ENCODE assay signal across 20 mouse cellular contexts in the genomic region with DNA sequence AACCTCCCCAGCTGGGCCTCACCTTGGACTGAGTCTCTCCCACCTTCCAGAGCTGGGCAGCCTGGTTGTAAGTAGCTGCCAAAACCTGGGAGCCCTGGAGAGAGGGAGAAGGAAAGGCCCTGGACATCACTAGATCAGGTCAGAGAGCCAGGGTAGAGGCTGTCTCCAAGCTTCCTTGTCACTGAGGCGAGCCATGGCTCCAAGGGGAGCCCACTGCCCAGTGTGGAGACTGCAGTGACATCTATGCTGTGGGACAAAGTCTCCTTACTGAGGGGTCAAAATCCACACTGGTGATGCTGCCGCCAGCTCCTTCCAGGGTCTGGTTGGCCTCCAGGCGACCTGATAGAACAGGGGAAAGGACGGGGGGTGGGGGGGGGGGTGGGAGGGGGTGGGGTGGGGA. TPM values are rescaled to one million over a fixed set of nuclear protein-coding genes. Genes with fewer than 3 reads are reported as not detected.
A peak's percentile ranks its signal among the peaks of the same experiment; 100 is the strongest.
DNase-seq lines count a peak whose midpoint lies in the region; ATAC-seq lines count a peak whose summit lies in the region.
"Had no signal": no experiment of that assay in that cellular context is flagged by ENCODE, and none has a peak within 500 bp of the region (broad histone marks: within the 10 kb centered on the region; RNA-seq: fewer than 3 reads in every experiment).

No protein-coding gene starts in this region.

- H3K36me3 ChIP-seq in liver, embryonic 11.5 days (ENCODE audit: control insufficient read depth, insufficient read depth, low read length): no peaks in the 10 kb centered on the region; the same call in 1 of the 2 replicates

- H3K27me3 ChIP-seq in liver, embryonic 11.5 days (replicated peaks; ENCODE audit: control insufficient read depth, insufficient read depth, low read length): peaks cover 2% of the 10 kb centered on the region; the same call in 1 of the 2 replicates

- H3K4me2 ChIP-seq in liver, embryonic 11.5 days: no peak overlapping the region
- H3K4me2 ChIP-seq: embryonic facial prominence, embryonic 13.5 days; embryonic facial prominence, embryonic 15.5 days; forebrain, embryonic 12.5 days had no signal

- no peak overlapping the region for H3K27ac ChIP-seq in liver, embryonic 11.5 days (ENCODE audit: low read depth, low read length)
- H3K27ac ChIP-seq: embryonic facial prominence, embryonic 13.5 days; embryonic facial prominence, embryonic 15.5 days; forebrain, embryonic 10.5 days had no signal

- H3K9ac ChIP-seq in liver, embryonic 11.5 days (ENCODE audit: low read depth, low read length): no peak overlapping the region
- H3K9ac ChIP-seq: embryonic facial prominence, embryonic 13.5 days; embryonic facial prominence, embryonic 15.5 days; forebrain, embryonic 12.5 days had no signal

- H3K4me3 ChIP-seq in liver, embryonic 11.5 days (ENCODE audit: low read depth, low read length): no peak overlapping the region
- H3K4me3 ChIP-seq: embryonic facial prominence, embryonic 13.5 days; embryonic facial prominence, embryonic 15.5 days; erythroblast, embryonic 14.5 days; forebrain, embryonic 10.5 days; forebrain, embryonic 12.5 days had no signal

- WGBS in liver, embryonic 11.5 days: 75% methylated on average over 4 of the region's 4 CpGs

- peaks cover 10% of the 10 kb centered on the region for H3K4me1 ChIP-seq in liver, embryonic 11.5 days (replicated peaks; ENCODE audit: control insufficient read depth, insufficient read depth, low read length)

- no peaks in the 10 kb centered on the region for H3K9me3 ChIP-seq in liver, embryonic 11.5 days (ENCODE audit: control insufficient read depth, low read length)
- H3K9me3 ChIP-seq: embryonic facial prominence, embryonic 13.5 days; embryonic facial prominence, embryonic 15.5 days; forebrain, embryonic 10.5 days; forebrain, embryonic 12.5 days had no signal

- DNase-seq in heart, adult 11 months: peak; percentile 71
- DNase-seq in heart, postnatal 4 days: no peak
- DNase-seq in liver, embryonic 11.5 days (ENCODE audit: low spot score): peak; percentile 28
- no peak for DNase-seq in liver
- DNase-seq: adrenal gland, adult 2 months; adrenal gland, postnatal 10 days; adrenal gland, postnatal 25 days; cerebellum, adult 11 months; cerebellum, adult 18-20 months; cerebellum, adult 9-10 months; cerebellum, postnatal 14 days; cerebellum, postnatal 36 days; embryo, embryonic 11 days had no signal

- ATAC-seq in liver, embryonic 11.5 days (replicated peaks; ENCODE audit: low FRiP score): no peak
- ATAC-seq: forebrain, embryonic 14.5 days; forebrain, embryonic 16.5 days had no signal

RNA-seq across cellular contexts. Expression of gene Atg16l2, which starts 10.0 kb away (rescaled TPM):
- 10 to 100 TPM; 13.0 to 16.0 TPM for total RNA-seq in heart, postnatal 4 days (2021)
- polyA plus RNA-seq in liver, embryonic 11.5 days (2014; fragmentation: Nextera tagmentation; extraction: Ambion mirVana): 5.7 and 6.4 TPM in 2 replicates

RNA-seq across cellular contexts. Expression of gene Stard10, which starts 24.8 kb away (rescaled TPM):
- 10 to 100 TPM; 45.6 to 53.6 TPM for total RNA-seq in heart, postnatal 4 days (2021)
- 86.4 and 93.9 TPM in 2 replicates for polyA plus RNA-seq in liver, embryonic 11.5 days (2014; fragmentation: Nextera tagmentation; extraction: Ambion mirVana)

RNA-seq across cellular contexts. Expression of gene Arap1, which starts 55.8 kb away (rescaled TPM):
- total RNA-seq in heart, postnatal 4 days (2021): 10 to 100 TPM; 44.5 to 44.8 TPM
- polyA plus RNA-seq in liver, embryonic 11.5 days (2014; fragmentation: Nextera tagmentation; extraction: Ambion mirVana): 33.8 and 33.9 TPM in 2 replicates

Comparison
In these comparisons a context has a peak if more than half of its experiments do, and no peak if none do; other contexts are left out.
1. DNase-seq: peak in heart, adult 11 months (single experiment) and liver, embryonic 11.5 days (single experiment); none in heart, postnatal 4 days (single experiment) and liver (single experiment).